Mouse (Mus musculus) bone marrow, adult 2 months (tissue): ENCODE data around the gene Rab4a. TPM values are rescaled to one million over a fixed set of nuclear protein-coding genes. Genes with fewer than 3 reads are reported as not detected.

Experiments
- H3K27ac ChIP-seq: fragments of 200-500 bp; 2 replicates; pipeline ENCODE4 v1.5.1; 2012; ENCODE audit warnings: low read depth, mild to moderate bottlenecking, control low read depth, inconsistent platforms, low read length; ENCODE audit not compliant: control insufficient read depth, poor library complexity, insufficient read depth
- H3K4me1 ChIP-seq: fragments of 200-500 bp; 2 replicates; pipeline ENCODE4 v1.6.1; 2011; ENCODE audit warnings: low read length; ENCODE audit not compliant: control insufficient read depth, insufficient read depth
- H3K4me3 ChIP-seq: fragments of 200-500 bp; replicated peaks from 2 replicates; pipeline ENCODE3; 2011; ENCODE audit warnings: mild to moderate bottlenecking, low read depth, low read length, control low read depth; ENCODE audit not compliant: control insufficient read depth
- CTCF ChIP-seq: fragments of 200-500 bp; IDR thresholded peaks from 2 replicates; pipeline ENCODE4 v1.5.1; 2011; ENCODE audit warnings: low read length, control low read depth; ENCODE audit not compliant: control insufficient read depth, insufficient read depth
- POLR2A ChIP-seq: fragments of 200-500 bp; IDR thresholded peaks from 2 replicates; pipeline ENCODE4 v1.6.1; 2011; ENCODE audit warnings: low read depth, mild to moderate bottlenecking, control low read depth, low read length, borderline replicate concordance; ENCODE audit not compliant: control insufficient read depth
- WGBS: fragments of 180-500 bp; shearing (Covaris S2); methylation state at CpG from one replicate; pipeline ENCODE4 v1.1.7; 2018; 5-methylcytosine and 5-hydroxymethylcytosine counted together
- polyA plus RNA-seq: library from polyadenylated mRNA; stranded (reverse); fragments of >200 nt; gene quantifications from 2 replicates; pipeline ENCODE4 v1.2.4, GENCODE M21; 2011; ENCODE audit warnings: low replicate concordance; ENCODE audit not compliant: missing spikeins, insufficient read depth, insufficient read length

The Rab4a gene
- polyA plus RNA-seq, 1 experiment: 9.1 TPM

- H3K27ac ChIP-seq: no peak overlapping the region
- no peak for TF ChIP-seq POLR2A
- no peak for TF ChIP-seq CTCF
- H3K4me1 ChIP-seq: no peaks in the 10 kb centered on the region; the same call in 1 of the 2 replicates
- no peak overlapping the region for H3K4me3 ChIP-seq
- 69% methylated on average over 18 of the region's 18 CpGs for WGBS
These were observed 17.8 kb downstream of the Rab4a start for GRCm38 (mm10) chr8:123823532-123824123.

GRCm38 (mm10) chr8:123826001-123826400, 20.2 kb downstream of the Rab4a start:
- WGBS: 67% methylated on average over 9 of the region's 9 CpGs
- no peak overlapping the region for H3K27ac ChIP-seq
- no peak overlapping the region for H3K4me3 ChIP-seq
- TF ChIP-seq CTCF (peak; percentile 54), POLR2A (no peak)
- no peaks in the 10 kb centered on the region; the same call in 1 of the 2 replicates for H3K4me1 ChIP-seq

- no peak for TF ChIP-seq POLR2A
- TF ChIP-seq CTCF: no peak
- no peaks in the 10 kb centered on the region; the same call in 1 of the 2 replicates for H3K4me1 ChIP-seq
- WGBS: 91% methylated on average over 7 of the region's 7 CpGs
These were observed 21.0 kb downstream of the Rab4a start for GRCm38 (mm10) chr8:123826758-123827157.

GRCm38 (mm10) chr8:123827523-123827922, 21.7 kb downstream of the Rab4a start:
- 94% methylated on average over 13 of the region's 13 CpGs for WGBS
- TF ChIP-seq POLR2A (no peak), CTCF (no peak)
- H3K4me1 ChIP-seq: no peaks in the 10 kb centered on the region; the same call in 1 of the 2 replicates

More at GRCm38 (mm10) chr8:123826758-123827157, 21.0 kb downstream of the Rab4a start:
- Histone ChIP-seq H3K4me3 (no peak overlapping the region), H3K27ac (no peak overlapping the region)

GRCm38 (mm10) chr8:123832757-123833156, 27.0 kb downstream of the Rab4a start:
- Histone ChIP-seq H3K4me3 (no peak overlapping the region), H3K4me1 (no peaks in the 10 kb centered on the region), H3K27ac (no peak overlapping the region)
- peak; percentile 87 for TF ChIP-seq CTCF
- no peak for TF ChIP-seq POLR2A
- 92% methylated on average over 4 of the region's 4 CpGs for WGBS

More at GRCm38 (mm10) chr8:123827523-123827922, 21.7 kb downstream of the Rab4a start:
- Histone ChIP-seq H3K27ac (no peak overlapping the region), H3K4me3 (no peak overlapping the region)

- TF ChIP-seq POLR2A (no peak), CTCF (peak; percentile 67)
- Histone ChIP-seq H3K27ac (no peak overlapping the region), H3K4me1 (no peaks in the 10 kb centered on the region), H3K4me3 (no peak overlapping the region)
- 55% methylated on average over 9 of the region's 9 CpGs for WGBS
These were observed 29.7 kb downstream of the Rab4a start for GRCm38 (mm10) chr8:123835451-123835850.

- TF ChIP-seq CTCF (no peak), POLR2A (no peak)
- Histone ChIP-seq H3K4me1 (no peaks in the 10 kb centered on the region), H3K4me3 (no peak overlapping the region), H3K27ac (no peak overlapping the region)
- 89% methylated on average over 6 of the region's 6 CpGs for WGBS
These were observed 30.6 kb downstream of the Rab4a start for GRCm38 (mm10) chr8:123836354-123836753.

GRCm38 (mm10) chr8:123838496-123838895, 32.7 kb downstream of the Rab4a start:
- WGBS: 87% methylated on average over 9 of the region's 9 CpGs
- Histone ChIP-seq H3K4me1 (no peaks in the 10 kb centered on the region), H3K4me3 (no peak overlapping the region), H3K27ac (no peak overlapping the region)
- TF ChIP-seq CTCF (no peak), POLR2A (no peak)
